Mouse (Mus musculus) gastrocnemius, adult 8-10 months (tissue): ENCODE data around the gene Tbx19. TPM values are rescaled to one million over a fixed set of nuclear protein-coding genes. Genes with fewer than 3 reads are reported as not detected.

Experiments
- DNase-seq, 2 experiments: peaks; one replicate each; pipeline ENCODE4 v3.0.0; 2022; ENCODE audit warnings: low spot score in 2 of 2
- total RNA-seq, 4 experiments: library from RNA; stranded (reverse); gene quantifications; 2 replicates each; pipeline ENCODE4 v1.2.4; 2022

Gene Tbx19
- total RNA-seq, result not detected

GRCm38 (mm10) chr1:165160723-165161405 lies at the start of gene Tbx19:
TSS of gene Tbx19 (minus strand) at chr1:165160773.
- no peak for DNase-seq

DNA sequence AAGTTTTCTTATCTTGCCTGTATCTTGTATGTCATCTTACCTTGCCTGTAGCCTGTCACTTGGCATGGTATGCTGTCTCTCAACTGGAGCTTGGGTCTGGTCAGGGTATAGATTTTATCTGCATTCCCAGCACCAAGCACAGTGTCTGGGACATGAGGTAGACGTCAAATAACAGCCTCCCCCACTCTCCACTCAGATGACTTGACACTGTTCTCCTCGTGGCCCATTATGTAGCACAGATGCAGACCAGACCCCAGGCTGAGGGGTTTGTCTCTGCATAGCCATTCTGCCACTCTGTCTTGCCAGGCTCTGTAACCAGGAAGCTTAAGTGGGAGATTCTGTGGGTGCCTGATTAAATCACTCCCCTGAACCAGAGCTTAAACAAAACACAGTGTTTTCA lies 45.0 kb upstream of the Tbx19 start:
- no peak for DNase-seq

DNA sequence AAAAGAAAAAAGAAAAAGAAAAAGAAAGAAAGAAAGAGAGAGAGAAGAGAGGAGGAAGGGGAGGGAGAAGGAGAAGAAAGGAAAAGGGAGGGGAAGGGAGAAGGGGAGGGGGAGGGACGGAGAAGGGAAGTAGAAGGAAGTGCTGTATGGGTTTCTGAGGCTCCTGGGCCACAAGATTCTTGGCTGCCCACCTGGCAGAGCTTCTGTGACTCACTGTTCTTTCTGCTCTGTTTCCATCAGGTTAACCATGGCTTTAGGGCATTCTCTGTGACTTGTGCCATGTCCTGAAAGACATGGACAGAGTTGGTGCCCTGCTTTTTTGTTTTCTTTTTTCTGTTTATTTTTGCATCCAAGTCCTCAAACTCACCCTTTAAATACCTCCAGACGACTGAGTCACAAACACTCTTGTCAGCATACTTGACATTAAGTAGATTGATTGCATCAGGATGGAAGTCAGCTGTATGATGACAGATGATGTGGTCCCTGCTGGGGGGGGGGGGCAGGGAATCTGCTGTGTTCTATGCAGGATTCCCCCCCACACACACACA lies 43.0 kb upstream of the Tbx19 start:
- DNase-seq, result no peak

- DNase-seq, result no peak
Observed at GRCm38 (mm10) chr1:165201445-165202012, 41.0 kb upstream of the Tbx19 start.

DNA sequence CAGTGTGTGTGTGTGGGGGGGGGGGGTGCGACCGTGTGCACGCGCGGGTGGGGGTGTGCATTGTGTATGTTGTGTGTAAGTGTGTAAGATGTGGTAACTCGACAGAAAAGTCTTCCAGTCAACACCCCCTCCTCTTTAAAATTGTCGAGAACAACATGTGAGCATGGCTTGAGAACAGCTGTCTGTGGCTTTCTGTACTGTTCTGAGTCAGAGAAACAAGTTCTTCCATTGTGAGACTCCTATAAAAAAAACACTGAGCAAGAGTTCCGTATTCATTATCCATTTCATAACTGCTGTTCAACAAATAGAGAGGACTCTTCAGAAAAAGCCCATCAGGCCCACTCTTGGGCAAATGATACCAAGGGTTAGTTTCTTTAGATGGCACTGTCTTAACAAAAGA lies 40.2 kb upstream of the Tbx19 start:
- no peak for DNase-seq

GRCm38 (mm10) chr1:165199639-165200038 lies 39.1 kb upstream of the Tbx19 start:
- DNase-seq, result no peak

DNA sequence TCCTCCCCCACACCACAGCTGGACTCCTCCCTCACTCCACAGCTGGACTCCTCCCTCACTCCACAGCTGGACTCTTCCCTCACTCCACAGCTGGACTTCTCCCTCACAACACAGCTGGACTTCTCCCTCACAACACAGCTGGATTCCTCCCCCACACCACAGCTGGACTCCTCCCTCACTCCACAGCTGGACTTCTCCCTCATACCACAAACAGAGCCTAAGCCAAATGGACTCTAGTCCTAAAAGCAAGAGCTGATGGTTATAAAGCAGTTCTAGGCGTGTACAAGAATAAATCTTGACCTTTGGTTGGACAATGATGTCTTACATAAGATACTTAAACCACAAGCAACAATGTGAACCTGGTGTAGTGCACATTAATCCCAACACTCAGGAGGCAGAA lies 38.4 kb upstream of the Tbx19 start:
- no peak for DNase-seq

GRCm38 (mm10) chr1:165197875-165198274 lies 37.3 kb upstream of the Tbx19 start:
- DNase-seq, result no peak

GRCm38 (mm10) chr1:165195396-165195960 lies 34.9 kb upstream of the Tbx19 start:
- no peak for DNase-seq

DNA sequence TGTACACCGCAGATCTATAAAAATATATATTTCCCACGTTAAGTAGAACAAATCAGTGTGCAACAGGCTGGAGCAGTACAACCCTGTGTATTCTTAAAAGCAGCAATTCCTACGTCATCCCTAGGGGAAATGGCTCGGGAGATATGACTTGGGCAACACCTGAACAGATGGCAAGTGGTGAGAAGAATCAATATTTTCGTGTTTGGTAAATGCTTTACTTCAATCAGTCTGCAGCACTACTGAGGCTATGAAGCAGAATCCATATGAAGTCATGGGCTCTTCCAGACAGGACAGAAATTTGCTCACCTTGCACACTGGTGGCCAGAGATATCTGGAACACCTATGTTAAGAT lies 34.1 kb upstream of the Tbx19 start:
- no peak for DNase-seq

GRCm38 (mm10) chr1:165193880-165194661 lies 33.5 kb upstream of the Tbx19 start, which contains the start of gene Sft2d2:
TSS of gene Sft2d2 (minus strand) at chr1:165194438.
- DNase-seq, result peak; percentile 85 to 92

DNA sequence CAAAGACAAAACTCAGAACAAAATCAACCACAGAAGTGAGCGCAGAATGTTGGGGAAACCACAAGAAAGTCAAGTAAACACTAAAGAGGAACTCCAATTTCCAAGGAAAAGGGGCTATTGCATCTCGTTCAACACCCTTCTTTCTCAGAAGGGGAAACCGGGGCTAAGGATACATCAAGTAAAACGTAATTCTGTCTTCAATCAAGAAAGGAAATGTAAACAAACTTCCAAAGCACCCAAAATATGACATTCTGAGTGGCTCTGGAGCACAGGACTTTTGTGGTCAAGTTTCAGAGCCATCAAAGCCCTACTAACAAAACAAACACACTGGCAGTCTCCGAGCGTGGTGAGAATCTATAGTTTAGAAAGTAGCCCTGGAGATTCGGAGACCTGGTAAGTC lies 32.9 kb upstream of the Tbx19 start:
- no peak for DNase-seq

GRCm38 (mm10) chr1:165192714-165193264 lies 32.2 kb upstream of the Tbx19 start:
- no peak for DNase-seq

GRCm38 (mm10) chr1:165192102-165192501 lies 31.5 kb upstream of the Tbx19 start:
- no peak for DNase-seq

DNA sequence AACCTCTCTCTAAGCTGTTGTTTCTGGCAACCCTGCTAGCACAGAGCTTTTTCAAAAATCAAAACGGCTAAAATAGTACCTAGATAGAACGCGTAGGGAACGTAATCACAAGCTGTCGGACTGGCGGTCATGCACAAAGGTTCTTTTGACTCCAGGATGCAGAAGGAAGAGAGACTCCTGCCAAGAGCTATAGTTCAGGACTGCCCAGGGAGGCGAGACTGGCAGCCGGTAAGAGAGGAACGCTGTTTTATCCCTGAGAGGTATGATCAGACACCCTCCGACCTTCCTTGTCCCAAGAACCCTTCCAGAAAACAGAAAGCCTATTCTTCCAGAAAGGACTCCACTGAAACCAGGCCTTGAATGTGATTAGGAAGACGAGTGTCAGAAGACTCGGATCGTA lies 31.0 kb upstream of the Tbx19 start:
- DNase-seq, result no peak

DNA sequence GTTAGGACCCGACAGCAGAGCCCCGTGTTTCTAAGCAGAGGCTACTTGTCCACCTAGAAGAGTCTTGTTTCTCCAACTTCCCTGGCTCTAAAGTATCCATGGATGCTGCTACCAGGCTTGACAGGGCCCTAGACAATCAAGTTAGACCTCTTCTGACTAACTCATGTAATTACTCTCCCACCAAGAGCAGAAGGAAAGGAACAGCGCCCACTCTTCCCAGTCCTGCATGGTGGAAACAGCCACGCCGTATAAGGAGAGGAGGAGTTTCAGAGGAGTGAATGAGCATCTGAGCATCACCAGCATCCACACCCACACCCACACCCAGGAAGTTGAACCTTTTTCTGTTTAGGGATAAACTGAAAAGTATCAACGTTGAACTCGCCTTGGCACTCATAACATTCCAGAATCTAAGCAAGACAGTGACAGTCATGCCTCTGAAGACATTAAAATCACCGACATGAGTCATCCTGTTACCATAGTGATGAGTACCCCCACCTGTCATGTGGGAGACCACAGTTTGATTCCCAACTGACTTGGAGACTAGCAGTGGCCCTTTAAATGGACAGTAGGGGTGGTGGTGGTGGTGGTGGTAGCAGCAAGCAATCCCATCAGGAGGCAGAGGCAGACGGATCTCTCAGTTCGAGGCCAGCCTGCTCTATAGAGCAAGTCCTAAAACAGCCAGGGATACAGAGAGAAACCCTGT lies 30.1 kb upstream of the Tbx19 start:
- DNase-seq, result no peak

GRCm38 (mm10) chr1:165190068-165190467 lies 29.5 kb upstream of the Tbx19 start:
- DNase-seq, result no peak

GRCm38 (mm10) chr1:165188806-165189580 lies 28.4 kb upstream of the Tbx19 start:
- DNase-seq, result no peak

DNA sequence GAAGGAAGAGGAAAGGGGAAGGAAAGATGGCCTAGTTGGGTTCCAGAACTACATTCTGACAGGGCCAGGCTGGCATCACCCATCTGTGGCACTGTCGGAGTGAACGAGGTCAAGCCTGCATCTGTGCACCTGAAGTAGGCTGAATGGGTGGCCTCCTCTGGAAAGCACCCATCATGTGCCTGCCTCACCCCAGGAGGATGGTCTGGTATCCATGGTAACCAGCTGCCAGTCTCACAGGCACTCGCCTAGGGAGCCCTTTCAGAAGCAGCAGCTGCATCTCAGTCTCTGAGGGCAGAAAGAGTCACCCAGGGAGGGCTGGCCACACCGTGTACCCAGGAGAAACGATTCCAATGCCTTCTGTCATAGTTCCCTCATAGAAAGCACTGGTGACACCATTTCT lies 26.8 kb upstream of the Tbx19 start:
- DNase-seq, result no peak

DNA sequence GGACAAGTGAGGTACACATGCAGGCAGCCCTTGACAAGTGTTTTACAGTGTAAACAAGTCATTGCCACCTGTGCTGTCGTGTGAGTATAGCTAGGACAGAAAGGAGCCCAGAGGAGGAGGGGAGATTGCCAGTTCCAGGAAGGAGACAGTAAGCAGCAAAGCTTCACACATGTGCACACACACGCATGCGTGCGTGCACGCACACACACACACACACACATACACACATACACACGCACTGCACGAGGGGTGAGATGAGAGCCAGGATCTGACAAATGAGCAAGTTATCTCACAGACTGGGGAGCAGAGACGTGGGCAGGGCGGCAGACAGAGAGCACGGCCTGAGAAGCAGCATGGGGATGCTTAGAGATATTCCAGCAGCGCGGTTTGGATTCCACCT lies 25.9 kb upstream of the Tbx19 start:
- no peak for DNase-seq
